Mouse (Mus musculus) E14TG2a.4 (cell line): ENCODE measurements at regions not wholly inside any gene's neighbourhood (a gene's known extent, or its start where the extent isn't known, plus 50 kb on each side); places are given as distances from the start of the nearest gene placed in this dataset.

Source experiments
- H3K27me3 ChIP-seq: 2 replicates; pipeline ENCODE4 v1.6.1; 2014; ENCODE audit warnings: low read length, control low read depth; ENCODE audit not compliant: insufficient read depth
- H3K36me3 ChIP-seq: 2 replicates; pipeline ENCODE4 v1.6.1; 2014; ENCODE audit warnings: low read length, control low read depth; ENCODE audit not compliant: insufficient read depth
- H3K4me1 ChIP-seq: replicated peaks from 2 replicates; pipeline ENCODE4 v1.6.1; 2014; ENCODE audit warnings: low read depth, low read length, control low read depth
- H3K4me3 ChIP-seq: replicated peaks from 2 replicates; pipeline ENCODE4 v1.5.1; 2014; ENCODE audit warnings: mild to moderate bottlenecking, low read length
- H3K9me3 ChIP-seq: 2 replicates; pipeline ENCODE4 v1.6.1; 2014; ENCODE audit warnings: low read length, control low read depth
- CTCF ChIP-seq: conservative IDR thresholded peaks from 2 replicates; pipeline ENCODE4 v1.5.1; 2014; ENCODE audit warnings: low read length
- NANOG ChIP-seq: IDR thresholded peaks from 2 replicates; pipeline ENCODE4 v1.6.1; 2014; ENCODE audit warnings: borderline replicate concordance, low read length, mixed read lengths
- POU5F1 ChIP-seq: IDR thresholded peaks from 2 replicates; pipeline ENCODE4 v1.6.1; 2014; ENCODE audit warnings: low read length, borderline replicate concordance

- Histone ChIP-seq H3K27me3 (no peaks in the 10 kb centered on the region), H3K9me3 (no peaks in the 10 kb centered on the region), H3K4me3 (no peak overlapping the region), H3K4me1 (no peaks in the 10 kb centered on the region), H3K36me3 (no peaks in the 10 kb centered on the region)
- no peak for TF ChIP-seq CTCF
- no peak for TF ChIP-seq NANOG
- TF ChIP-seq POU5F1 = no peak
Measured at GRCm38 (mm10) chr14:94860191-94860590, 969.7 kb upstream of the Pcdh9 start.

- no peaks in the 10 kb centered on the region for H3K4me1 ChIP-seq
- TF ChIP-seq CTCF = no peak
- TF ChIP-seq POU5F1 = no peak
- TF ChIP-seq NANOG = no peak
- H3K9me3 ChIP-seq = no peaks in the 10 kb centered on the region
- no peaks in the 10 kb centered on the region for H3K27me3 ChIP-seq
- H3K36me3 ChIP-seq = no peaks in the 10 kb centered on the region
- no peak overlapping the region for H3K4me3 ChIP-seq
Measured at GRCm38 (mm10) chr14:94869011-94869410, 978.5 kb upstream of the Pcdh9 start.

- Histone ChIP-seq H3K9me3 (no peaks in the 10 kb centered on the region), H3K4me1 (no peaks in the 10 kb centered on the region)
Measured at GRCm38 (mm10) chr14:94886054-94886453, 995.0 kb upstream of the 4921530L21Rik start.

GRCm38 (mm10) chr14:94895261-94895769 is 985.7 kb upstream of the 4921530L21Rik start:
- no peaks in the 10 kb centered on the region for H3K36me3 ChIP-seq
- H3K4me1 ChIP-seq = peaks cover 19% of the 10 kb centered on the region
- H3K4me3 ChIP-seq = no peak overlapping the region
- TF ChIP-seq CTCF = no peak
- TF ChIP-seq NANOG = peak; percentile 91
- no peak for TF ChIP-seq POU5F1
- H3K27me3 ChIP-seq = no peaks in the 10 kb centered on the region
- H3K9me3 ChIP-seq = 0 out of 2 replicates have a peak, but pooled peaks cover 4% of the 10 kb centered on the region

More at GRCm38 (mm10) chr14:94886054-94886453, 995.0 kb upstream of the 4921530L21Rik start:
- Histone ChIP-seq H3K27me3 (no peaks in the 10 kb centered on the region), H3K4me3 (no peak overlapping the region), H3K36me3 (no peaks in the 10 kb centered on the region)
- no peak for TF ChIP-seq CTCF
- TF ChIP-seq NANOG = no peak
- TF ChIP-seq POU5F1 = no peak

- Histone ChIP-seq H3K27me3 (no peaks in the 10 kb centered on the region), H3K36me3 (no peaks in the 10 kb centered on the region), H3K9me3 (0 out of 2 replicates have a peak, but pooled peaks cover 4% of the 10 kb centered on the region), H3K4me1 (peaks cover 19% of the 10 kb centered on the region), H3K4me3 (no peak overlapping the region)
- no peak for TF ChIP-seq CTCF
- TF ChIP-seq POU5F1 = no peak
- no peak for TF ChIP-seq NANOG
Measured at GRCm38 (mm10) chr14:94898667-94899281, 982.3 kb upstream of the 4921530L21Rik start.

GRCm38 (mm10) chr14:94912326-94912725 is 968.7 kb upstream of the 4921530L21Rik start:
- TF ChIP-seq CTCF = no peak
- no peak for TF ChIP-seq POU5F1
- no peak for TF ChIP-seq NANOG
- no peaks in the 10 kb centered on the region for H3K4me1 ChIP-seq
- H3K36me3 ChIP-seq = no peaks in the 10 kb centered on the region
- no peak overlapping the region for H3K4me3 ChIP-seq
- no peaks in the 10 kb centered on the region for H3K27me3 ChIP-seq
- H3K9me3 ChIP-seq = no peaks in the 10 kb centered on the region

GRCm38 (mm10) chr14:94941416-94941815 is 939.6 kb upstream of the 4921530L21Rik start:
- Histone ChIP-seq H3K36me3 (no peaks in the 10 kb centered on the region), H3K4me3 (no peak overlapping the region), H3K9me3 (no peaks in the 10 kb centered on the region), H3K27me3 (no peaks in the 10 kb centered on the region), H3K4me1 (no peaks in the 10 kb centered on the region)
- no peak for TF ChIP-seq CTCF
- TF ChIP-seq POU5F1 = no peak
- TF ChIP-seq NANOG = no peak
